Mouse (Mus musculus) ES-Bruce4 (cell line): ENCODE measurements around the gene Tlr9.

ENCODE experiments used
- CTCF ChIP-seq: IDR thresholded peaks from one replicate; pipeline ENCODE4 v1.8.1; 2011; ENCODE audit warnings: low read depth, low read length
- EP300 ChIP-seq: IDR thresholded peaks from 2 replicates; pipeline ENCODE4 v1.6.1; 2011; ENCODE audit warnings: low read depth, low read length; ENCODE audit not compliant: insufficient read depth
- POLR2A ChIP-seq: IDR thresholded peaks from one replicate; pipeline ENCODE4 v1.8.1; 2011; ENCODE audit warnings: low read length; ENCODE audit not compliant: insufficient read depth

GRCm38 (mm10) chr9:106211680-106212593 is 10.5 kb upstream of the Tlr9 start:
- TF ChIP-seq EP300, result peak; percentile 54; the same call in 1 of the 2 replicates
- TF ChIP-seq POLR2A, result no peak
- peak; percentile 100 for TF ChIP-seq CTCF
